Mouse (Mus musculus) heart, postnatal 25 days (tissue): Measurements from ENCODE around the gene Prkab1. TPM values are rescaled to one million over a fixed set of nuclear protein-coding genes. Genes with fewer than 3 reads are reported as not detected.

Source experiments
- DNase-seq: peaks from one replicate; pipeline ENCODE4 v3.0.0; 2022; ENCODE audit warnings: low spot score
- intact Hi-C: fragments of 180-260 bp; cut with DNase I; formaldehyde crosslinking; loops from one replicate; pipeline ENCODE4 v1.15.1; 2025
- total RNA-seq, 2 experiments: library from RNA; stranded (reverse); gene quantifications; 2 replicates each; pipeline ENCODE4 v1.2.3; 2021

Gene Prkab1
- total RNA-seq, 2 experiments from 2014 or later: 47.0 to 49.6 TPM

- no peak for DNase-seq
- intact Hi-C loops: no loop called here
Observed at GRCm38 (mm10) chr5:115987284-115987683, 37.0 kb downstream of the Prkab1 start.

- no peak for DNase-seq
- intact Hi-C loops: no loop called here
Observed at GRCm38 (mm10) chr5:115985101-115985500, 39.2 kb downstream of the Prkab1 start.

DNA sequence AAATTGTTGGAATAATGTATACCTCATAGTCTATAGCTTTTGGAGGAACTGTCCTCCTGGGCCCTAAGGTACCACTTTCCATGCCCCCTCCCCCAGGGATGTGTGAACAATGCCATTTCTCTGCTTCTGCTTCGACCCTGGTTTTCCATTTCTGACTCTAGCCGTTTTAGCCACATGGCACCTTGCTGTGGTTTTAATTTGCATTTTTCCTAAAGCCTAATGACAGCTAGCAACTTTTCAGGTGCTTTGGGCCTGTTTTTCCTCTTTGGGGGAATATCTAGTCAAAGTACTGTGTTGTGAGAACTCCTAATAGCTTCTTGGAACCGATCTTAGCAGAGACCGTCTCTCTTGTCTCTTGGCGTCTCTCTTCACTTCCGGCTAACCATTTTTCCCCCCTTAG, 39.9 kb downstream of the Prkab1 start:
- DNase-seq: no peak
- intact Hi-C loops: no loop called here

- intact Hi-C loops: no loop called here
- no peak for DNase-seq
Observed at GRCm38 (mm10) chr5:115982671-115983373, 41.5 kb downstream of the Prkab1 start.

DNA sequence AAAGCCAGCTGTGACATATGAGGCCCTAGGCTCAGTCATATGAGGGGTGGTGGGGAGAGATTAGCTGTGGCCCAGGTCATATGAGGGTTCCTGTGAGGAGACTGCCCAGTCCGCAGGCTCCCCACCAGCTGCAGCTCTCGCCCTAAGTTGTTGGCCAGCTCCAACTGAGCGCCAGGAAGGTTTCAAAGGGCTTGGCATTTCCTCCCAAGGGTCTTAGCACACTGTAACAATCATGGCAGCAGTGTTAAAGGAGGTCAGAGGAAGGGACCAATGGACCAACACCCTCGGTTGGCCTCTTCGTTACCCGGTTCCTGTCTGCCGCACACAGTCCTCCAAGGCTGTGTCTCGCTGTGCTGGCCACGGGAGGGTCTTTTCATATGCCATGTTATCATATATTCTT, 43.8 kb downstream of the Prkab1 start:
- DNase-seq: no peak
- intact Hi-C loops: loop anchor here (2.0 kb wide), 1 partner anchor 44 kb away; the partner anchor contains the start of gene Prkab1

DNA sequence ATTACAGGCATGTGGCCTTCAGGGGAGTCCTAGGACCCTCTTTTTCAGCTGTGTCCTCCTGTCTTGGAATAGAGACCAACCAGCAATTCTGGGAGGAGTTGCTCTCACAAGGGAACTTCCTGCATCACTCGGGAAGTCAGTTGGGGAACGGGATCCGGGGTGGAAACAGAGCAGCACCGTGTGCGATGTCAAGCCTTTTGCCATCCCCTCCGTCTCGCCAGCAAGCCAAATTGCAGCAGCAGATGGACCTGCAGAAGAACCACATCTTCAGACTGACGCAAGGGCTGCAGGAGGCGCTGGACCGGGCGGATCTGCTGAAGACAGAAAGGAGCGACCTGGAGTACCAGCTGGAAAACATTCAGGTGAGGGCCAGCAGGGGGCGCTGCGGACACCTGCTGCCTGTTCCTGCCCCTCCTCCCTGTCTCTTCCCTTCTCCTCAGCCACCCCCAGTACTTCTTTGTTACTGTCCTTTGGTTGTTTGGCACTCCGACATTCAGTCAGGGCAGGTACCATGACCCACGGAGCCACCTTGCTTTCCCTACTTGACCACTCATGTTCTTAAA, 45.1 kb downstream of the Prkab1 start:
- no peak for DNase-seq
- intact Hi-C loops: no loop called here

GRCm38 (mm10) chr5:115978255-115978654, 46.1 kb downstream of the Prkab1 start:
- intact Hi-C loops: no loop called here

DNA sequence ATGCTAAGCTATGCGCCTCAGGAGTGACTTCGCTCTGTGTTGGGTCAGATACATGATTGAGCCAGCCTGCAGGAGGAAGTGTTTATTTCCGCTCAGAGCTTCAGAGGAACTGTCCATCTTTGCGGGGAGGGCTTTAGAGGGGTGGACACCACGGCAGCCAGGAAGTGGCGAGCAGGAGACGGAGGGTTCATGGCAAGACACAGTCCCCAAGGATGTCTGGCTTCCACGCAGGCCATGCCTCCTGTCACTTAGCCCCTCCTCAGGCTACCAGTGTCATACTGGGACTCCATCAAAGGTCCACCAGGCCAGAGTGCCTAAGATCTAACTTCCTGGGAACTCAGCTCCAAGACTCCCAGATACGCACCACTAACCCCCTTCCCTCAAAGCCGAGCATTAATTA, 46.6 kb downstream of the Prkab1 start:
- intact Hi-C loops: no loop called here
- peak; percentile 31 for DNase-seq

More at GRCm38 (mm10) chr5:115978255-115978654, 46.1 kb downstream of the Prkab1 start:
- DNase-seq: no peak

DNA sequence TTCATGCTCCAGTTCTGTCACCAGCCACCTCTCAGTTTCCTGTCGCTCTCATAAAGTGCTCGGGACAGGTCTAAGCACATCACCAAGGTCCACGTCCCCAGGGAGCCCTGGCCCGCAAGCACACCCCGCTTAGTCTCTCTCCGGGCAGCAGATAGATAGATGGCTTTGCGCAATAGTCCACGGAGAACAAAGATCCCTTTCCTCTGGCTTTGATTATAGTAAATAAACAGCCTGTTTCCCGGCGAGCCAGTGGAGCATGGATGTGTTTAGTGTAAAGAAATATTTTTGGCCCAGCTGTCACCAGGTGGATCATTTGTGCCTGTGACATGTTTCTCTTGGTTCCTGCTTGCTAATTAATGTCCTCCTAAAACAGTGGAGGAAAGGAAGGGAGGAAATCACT, 47.0 kb downstream of the Prkab1 start:
- intact Hi-C loops: no loop called here
- no peak for DNase-seq

- DNase-seq: no peak
- intact Hi-C loops: no loop called here
Observed at GRCm38 (mm10) chr5:115976446-115976845, 47.9 kb downstream of the Prkab1 start.

DNA sequence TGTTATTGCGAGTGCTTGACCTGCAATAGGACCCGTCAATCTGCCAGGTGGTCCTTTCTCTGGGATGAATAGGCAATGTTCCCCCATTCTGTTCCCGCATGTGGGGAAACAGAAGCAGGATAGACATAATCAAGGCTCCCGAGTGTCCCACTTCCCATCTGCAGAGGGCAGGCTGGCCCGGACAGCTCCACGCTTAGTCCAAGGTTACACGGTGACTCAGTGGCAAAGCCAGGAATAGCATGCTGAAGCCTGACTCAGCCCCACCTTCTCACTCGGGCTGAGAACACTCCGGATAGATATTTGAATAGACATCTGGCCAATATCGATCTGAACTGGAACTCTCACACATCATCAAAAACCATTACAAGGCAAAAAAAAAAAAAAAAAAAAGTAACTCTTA, 48.6 kb downstream of the Prkab1 start:
- intact Hi-C loops: no loop called here

DNA sequence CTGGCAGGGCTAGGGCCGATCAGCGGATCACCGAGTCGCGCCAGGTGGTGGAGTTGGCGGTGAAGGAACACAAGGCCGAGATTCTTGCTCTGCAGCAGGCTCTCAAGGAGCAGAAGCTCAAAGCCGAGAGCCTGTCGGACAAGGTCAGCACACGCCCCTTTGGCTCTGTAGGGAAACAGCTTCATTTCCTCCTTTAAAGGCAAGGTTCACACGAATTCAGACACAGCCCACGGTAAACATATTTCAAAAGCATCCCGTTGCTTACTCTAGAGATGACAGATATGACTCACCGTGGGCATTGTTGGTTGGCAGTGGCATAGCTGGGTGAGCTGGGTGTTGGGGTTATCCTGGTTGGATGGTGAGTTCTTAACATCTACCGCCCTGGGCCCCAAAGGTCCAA, 53.1 kb downstream of the Prkab1 start:
- intact Hi-C loops: no loop called here
- no peak for DNase-seq

More for the DNA sequence above, 48.6 kb downstream of the Prkab1 start:
- no peak for DNase-seq

Other genes starting within 250 kb of the Prkab1 start
- gene Cit, start 179.2 kb downstream of the Prkab1 start, total RNA-seq: 1 to 10 TPM; 1.4 to 2.1 TPM
- gene Tmem233, start 58.7 kb upstream of the Prkab1 start, total RNA-seq: not detected